Mouse (Mus musculus) megakaryocyte-erythroid progenitor cell, adult 5-6 weeks (primary cell): ENCODE measurements around the gene Slc4a7. TPM values are rescaled to one million over a fixed set of nuclear protein-coding genes. Genes with fewer than 3 reads are reported as not detected.
"Not testable (repeated sequence)": the region's sequence is repeated elsewhere in the genome, so short reads cannot be mapped to it uniquely, and the experiment has no call there.

Source experiments
- ATAC-seq: replicated peaks from 2 replicates; pipeline ENCODE4 v1.8.0; 2016; ENCODE audit warnings: mild to moderate bottlenecking, inconsistent platforms; ENCODE audit not compliant: severe bottlenecking, poor library complexity, low FRiP score, low TSS enrichment
- total RNA-seq, 2 experiments: library from RNA; stranded (forward) in 1 of 2; stranded (reverse) in 1 of 2; fragments of 200-1000, 215-1000 nt in 1 of 2; fragments of >200 nt in 1 of 2; fragmentation: Nextera tagmentation in 1 of 2; gene quantifications; 2 replicates each; pipeline ENCODE4 v1.2.3; 2014 to 2017

Slc4a7 gene
- total RNA-seq, 2 experiments from 2014 or later = 27.1 to 32.0 TPM

DNA sequence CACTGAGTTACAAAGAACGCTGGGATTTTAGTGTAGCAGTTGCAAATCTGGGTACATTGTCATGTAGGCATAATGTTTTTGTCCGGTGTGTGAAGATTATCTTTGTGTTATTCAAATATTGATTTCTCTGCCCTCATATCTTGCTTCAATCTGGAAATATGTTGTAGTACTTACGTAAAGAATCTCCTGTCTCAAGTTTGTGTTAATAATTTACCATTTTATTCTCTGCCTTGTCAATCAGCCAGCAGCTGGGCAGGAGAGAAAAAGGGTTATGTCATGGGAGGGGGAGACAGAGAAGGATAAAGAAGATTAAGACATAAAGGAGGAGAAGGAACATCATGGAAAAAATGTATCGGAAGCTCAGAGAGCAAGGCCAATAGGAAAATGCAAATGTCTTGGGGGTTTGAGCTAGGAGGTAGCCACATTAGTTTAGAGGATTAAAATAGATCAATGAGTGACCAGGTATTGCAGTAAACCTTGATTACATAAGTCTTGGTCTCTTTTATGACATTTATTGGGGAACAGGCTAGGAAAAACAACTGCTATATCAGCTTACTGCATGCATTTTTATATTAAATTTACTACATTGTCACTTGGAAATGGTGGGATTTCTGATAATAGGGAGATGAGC, 87.9 kb downstream of the Slc4a7 start:
- ATAC-seq = no peak

- ATAC-seq = no peak
Observed at GRCm38 (mm10) chr14:14799861-14800260, 97.8 kb downstream of the Slc4a7 start.

GRCm38 (mm10) chr14:14800332-14800731, 98.3 kb downstream of the Slc4a7 start:
- ATAC-seq = no peak

DNA sequence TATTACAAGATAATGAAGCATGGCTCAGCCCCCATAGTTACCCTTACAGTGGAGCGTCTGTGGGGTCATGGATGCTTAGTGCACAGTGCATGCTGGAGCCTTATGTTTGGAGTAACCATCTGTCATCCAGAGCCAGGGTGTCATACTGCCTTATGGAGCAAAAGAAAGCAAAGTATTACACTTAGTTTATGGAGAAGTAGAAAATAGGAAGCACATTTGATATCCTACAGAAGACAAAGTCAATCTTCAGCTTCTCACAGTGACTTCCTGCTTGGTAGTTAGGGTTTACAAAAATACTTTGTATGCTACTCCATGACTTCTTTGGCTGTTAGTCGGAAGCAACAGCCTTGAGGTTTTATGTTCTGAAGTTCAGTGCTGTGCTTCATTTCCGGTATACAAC, 98.7 kb downstream of the Slc4a7 start:
- no peak for ATAC-seq

DNA sequence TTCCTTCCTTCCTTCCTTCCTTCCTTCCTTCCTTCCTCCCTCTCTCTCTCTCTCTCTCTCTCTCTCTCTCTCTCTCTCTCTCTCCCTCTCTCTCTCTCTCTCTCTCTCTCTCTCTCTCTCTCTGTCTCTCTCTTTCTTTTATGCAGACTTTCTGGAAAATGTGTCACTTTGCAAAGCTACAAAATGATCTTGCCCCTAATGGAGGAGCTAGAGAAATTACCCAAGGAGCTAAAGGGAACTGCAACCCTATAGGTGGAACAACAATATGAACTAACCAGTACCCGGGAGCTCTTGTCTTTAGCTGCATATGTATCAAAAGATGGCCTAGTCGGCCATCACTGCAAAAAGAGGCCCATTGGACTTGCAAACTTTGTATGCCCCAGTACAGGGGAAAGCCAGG, 101.0 kb downstream of the Slc4a7 start, which contains the start of gene Nek10:
Gene Nek10, plus strand, starts transcription at position 301 of the 400 bp plus-strand sequence.
- not testable (repeated sequence) for ATAC-seq

GRCm38 (mm10) chr14:14803921-14804517, 101.9 kb downstream of the Slc4a7 start:
- ATAC-seq = no peak

- ATAC-seq = no peak
Observed at GRCm38 (mm10) chr14:14804518-14805212, 102.6 kb downstream of the Slc4a7 start.

GRCm38 (mm10) chr14:14832520-14833240, 130.6 kb downstream of the Slc4a7 start:
- ATAC-seq = no peak

- ATAC-seq = no peak
Observed at GRCm38 (mm10) chr14:14833498-14833897, 131.4 kb downstream of the Slc4a7 start.

GRCm38 (mm10) chr14:14834266-14834665, 132.2 kb downstream of the Slc4a7 start:
- ATAC-seq = no peak

DNA sequence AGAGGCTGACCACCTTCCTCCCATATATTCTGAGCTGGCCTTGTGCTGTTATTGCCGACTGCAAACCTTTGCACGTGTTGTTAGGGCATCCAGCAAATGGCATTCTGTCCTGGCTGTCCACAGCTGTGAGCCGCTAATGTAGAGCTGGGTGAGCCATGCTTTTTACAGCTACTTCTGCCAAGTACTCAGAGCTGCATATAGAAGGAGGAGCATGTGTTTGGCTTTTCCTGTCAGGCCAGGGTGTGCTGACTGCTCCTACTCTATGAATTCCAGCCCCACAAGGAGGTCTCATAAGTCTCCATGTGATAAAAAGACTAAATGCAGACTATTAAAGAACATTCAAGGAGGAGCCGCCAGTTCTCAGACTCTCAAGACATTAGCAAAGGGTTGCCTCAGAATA, 135.5 kb downstream of the Slc4a7 start:
- ATAC-seq = no peak

GRCm38 (mm10) chr14:14838109-14838508, 136.0 kb downstream of the Slc4a7 start:
- ATAC-seq = no peak

GRCm38 (mm10) chr14:14842734-14843530, 140.9 kb downstream of the Slc4a7 start:
- no peak for ATAC-seq

Other genes with a start within 250 kb of the Slc4a7 start
- gene Nek10, start 101.1 kb downstream of the Slc4a7 start, total RNA-seq (2014; fragmentation: Nextera tagmentation) = 0.04 and 0.20 TPM in 2 replicates
- 0.08 TPM in 1 of 2 replicates, not detected in the other for gene Nek10, start 101.1 kb downstream of the Slc4a7 start, total RNA-seq (2017)